Mouse (Mus musculus) C2C12 (cell line): ENCODE results near the gene Tacr2.

Source experiments
- CEBPB ChIP-seq: IDR thresholded peaks from one replicate; pipeline ENCODE4 v1.6.1; 2011; ENCODE audit warnings: low read depth, mild to moderate bottlenecking, control low read depth, moderate library complexity
- CTCF ChIP-seq: IDR thresholded peaks from one replicate; pipeline ENCODE4 v1.5.1; 2011; ENCODE audit not compliant: control insufficient read depth, insufficient read depth, insufficient read length
- FOSL1 ChIP-seq: IDR thresholded peaks from one replicate; pipeline ENCODE4 v1.8.0; 2011; ENCODE audit warnings: mild to moderate bottlenecking, low read length; ENCODE audit not compliant: poor library complexity, insufficient read depth, severe bottlenecking
- MAX ChIP-seq: IDR thresholded peaks from one replicate; pipeline ENCODE4 v1.6.1; 2011; ENCODE audit warnings: mild to moderate bottlenecking, control low read depth
- MYOD1 ChIP-seq: IDR thresholded peaks from one replicate; pipeline ENCODE4 v1.6.1; 2011; ENCODE audit warnings: low read depth; ENCODE audit not compliant: control insufficient read depth, insufficient read length
- MYOG ChIP-seq: IDR thresholded peaks from one replicate; pipeline ENCODE4 v1.6.1; 2011; ENCODE audit not compliant: control insufficient read depth, insufficient read length; ENCODE audit errors: extremely low read depth
- USF1 ChIP-seq: IDR thresholded peaks from one replicate; pipeline ENCODE4 v1.6.1; 2011; ENCODE audit warnings: low read depth, mild to moderate bottlenecking, control low read depth, moderate library complexity

GRCm38 (mm10) chr10:62208241-62208896 lies 43.9 kb upstream of the Tacr2 start:
- TF ChIP-seq CTCF: no peak
- no peak for TF ChIP-seq CEBPB
- TF ChIP-seq MYOG: no peak
- no peak for TF ChIP-seq USF1
- no peak for TF ChIP-seq MYOD1
- TF ChIP-seq MAX: no peak
- TF ChIP-seq FOSL1: no peak
